Mouse (Mus musculus): ENCODE results near the gene Glce. TPM values are rescaled to one million over a fixed set of nuclear protein-coding genes. Genes with fewer than 3 reads are reported as not detected.

The Glce gene
- polyA plus RNA-seq, 1 experiment from 2014 or later, result 33.3 TPM

- Histone ChIP-seq H3K9ac (replicated peaks; ENCODE audit: low read length) (no peak overlapping the region), H3K27me3 (ENCODE audit: control insufficient read depth, insufficient read depth, low read length) (no peaks in the 10 kb centered on the region), H3K36me3 (replicated peaks; ENCODE audit: control insufficient read depth, insufficient read depth, low read depth, low read length) (no peaks in the 10 kb centered on the region), H3K9me3 (replicated peaks; ENCODE audit: control insufficient read depth, low read length) (no peaks in the 10 kb centered on the region), H3K4me1 (ENCODE audit: control insufficient read depth, insufficient read depth, low read length) (no peaks in the 10 kb centered on the region), H3K4me2 (ENCODE audit: low read depth, low read length) (no peak overlapping the region), H3K4me3 (ENCODE audit: low read depth, low read length) (no peak overlapping the region), H3K27ac (replicated peaks; ENCODE audit: low read depth, low read length) (no peak overlapping the region)
- ATAC-seq (replicated peaks; ENCODE audit: insufficient number of reproducible peaks, low FRiP score, low TSS enrichment, low read depth), result no peak
- WGBS, result 64% methylated on average over 12 of the region's 12 CpGs
- no peak for DNase-seq (ENCODE audit: low spot score)
These were observed 108.9 kb downstream of the Glce start for GRCm38 (mm10) chr9:62013316-62014097.

- no peaks in the 10 kb centered on the region for H3K9me3 ChIP-seq (replicated peaks; ENCODE audit: control insufficient read depth, low read length)
- ATAC-seq (replicated peaks; ENCODE audit: insufficient number of reproducible peaks, low FRiP score, low TSS enrichment, low read depth) (no peak), DNase-seq (ENCODE audit: low spot score) (no peak)
- H3K27me3 ChIP-seq (ENCODE audit: control insufficient read depth, insufficient read depth, low read length), result no peaks in the 10 kb centered on the region
- no peaks in the 10 kb centered on the region; the same call in 1 of the 2 replicates for H3K4me1 ChIP-seq (ENCODE audit: control insufficient read depth, insufficient read depth, low read length)
- no peak overlapping the region for H3K4me2 ChIP-seq (ENCODE audit: low read depth, low read length)
- no peaks in the 10 kb centered on the region for H3K36me3 ChIP-seq (replicated peaks; ENCODE audit: control insufficient read depth, insufficient read depth, low read depth, low read length)
- WGBS, result 76% methylated on average over 5 of the region's 5 CpGs
- no peak overlapping the region for H3K27ac ChIP-seq (replicated peaks; ENCODE audit: low read depth, low read length)
- H3K4me3 ChIP-seq (ENCODE audit: low read depth, low read length), result no peak overlapping the region
- H3K9ac ChIP-seq (replicated peaks; ENCODE audit: low read length), result no peak overlapping the region
These were observed 114.1 kb downstream of the Glce start for GRCm38 (mm10) chr9:62008360-62008759.

Small RNAs within 50 kb of the gene (microRNA-seq; reads per million reads assigned to microRNA genes)
- 2.8 reads per million for gene Mir5133 (ENCODE audit: borderline number of aligned reads)

Other genes starting within 250 kb of the Glce start
- 1,072 and 1,174 TPM in 2 replicates for gene Rplp1, start 208.1 kb downstream of the Glce start, polyA plus RNA-seq (2014; fragmentation: Nextera tagmentation; extraction: Ambion mirVana)
- gene Kif23, start 175.9 kb downstream of the Glce start, polyA plus RNA-seq (2014; fragmentation: Nextera tagmentation; extraction: Ambion mirVana), result 121 and 127 TPM in 2 replicates
- 0.34 and 0.54 TPM in 2 replicates for gene Paqr5, start 95.8 kb downstream of the Glce start, polyA plus RNA-seq (2014; fragmentation: Nextera tagmentation; extraction: Ambion mirVana)
- not detected in 2 replicates for gene Spesp1, start 159.6 kb upstream of the Glce start, polyA plus RNA-seq (2014; fragmentation: Nextera tagmentation; extraction: Ambion mirVana)
- 221 and 228 TPM in 2 replicates for gene Anp32a, start 218.6 kb upstream of the Glce start, polyA plus RNA-seq (2014; fragmentation: Nextera tagmentation; extraction: Ambion mirVana)

Measured in embryonic facial prominence, embryonic 11.5 days (tissue).